Mouse (Mus musculus) heart, adult 2 months (tissue): ENCODE measurements at regions not wholly inside any gene's neighbourhood (a gene's known extent, or its start where the extent isn't known, plus 50 kb on each side); places are given as distances from the start of the nearest gene placed in this dataset.

Experiments used
- CTCF ChIP-seq: fragments of 200-600 bp; IDR thresholded peaks from 2 replicates; pipeline ENCODE4 v1.8.1; 2022; ENCODE audit warnings: antibody characterized with exemption, mild to moderate bottlenecking, moderate library complexity
- EP300 ChIP-seq: fragments of 200-500 bp; IDR thresholded peaks from 2 replicates; pipeline ENCODE4 v1.6.1; 2011; ENCODE audit warnings: low read depth, low read length, control low read depth; ENCODE audit not compliant: insufficient read depth

DNA sequence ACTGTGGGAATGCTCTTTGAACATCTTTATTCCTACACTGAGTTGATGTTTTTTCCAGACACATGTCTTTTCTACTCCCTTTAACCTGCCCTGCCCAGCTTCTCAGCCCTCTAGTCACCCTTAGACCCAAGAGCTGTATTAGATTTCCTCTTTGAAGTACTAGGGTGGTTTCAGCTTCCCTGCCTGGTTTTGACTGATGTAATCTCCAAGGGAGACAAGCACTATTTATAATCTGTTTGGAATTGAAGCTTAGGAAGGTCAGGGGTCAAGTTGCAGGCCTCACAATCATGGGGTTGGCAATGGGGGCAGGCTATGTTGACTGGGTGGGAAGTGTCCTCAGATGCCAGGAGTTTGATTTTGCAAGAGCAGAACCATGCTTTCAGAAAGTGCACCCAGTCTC is 81.7 kb upstream of the Ddhd1 start:
- TF ChIP-seq CTCF: no peak
- no peak for TF ChIP-seq EP300
